Mouse (Mus musculus) heart, embryonic 10.5 days (tissue): Measurements from ENCODE around the gene Sptbn1. TPM values are rescaled to one million over a fixed set of nuclear protein-coding genes. Genes with fewer than 3 reads are reported as not detected.
A peak's percentile ranks its signal among the peaks of the same experiment; 100 is the strongest.
"Not testable (repeated sequence)": the region's sequence is repeated elsewhere in the genome, so short reads cannot be mapped to it uniquely, and the experiment has no call there.

ENCODE experiments used
- DNase-seq: peaks from one replicate; pipeline ENCODE4 v3.0.0-alpha.2; 2017; ENCODE audit warnings: low spot score
- H3K27ac ChIP-seq: fragments of 300-500 bp; sonication (generic); 2 replicates; pipeline ENCODE4 v1.5.1; 2016; ENCODE audit warnings: mild to moderate bottlenecking
- H3K27me3 ChIP-seq: fragments of 300-500 bp; sonication (generic); 2 replicates; pipeline ENCODE4 v1.6.1; 2016; ENCODE audit warnings: mild to moderate bottlenecking; ENCODE audit not compliant: poor library complexity, insufficient read depth, severe bottlenecking
- H3K36me3 ChIP-seq: fragments of 300-500 bp; sonication (generic); 2 replicates; pipeline ENCODE4 v1.6.1; 2016; ENCODE audit warnings: mild to moderate bottlenecking, moderate library complexity
- H3K4me1 ChIP-seq: fragments of 300-500 bp; sonication (generic); 2 replicates; pipeline ENCODE4 v1.6.1; 2016; ENCODE audit warnings: mild to moderate bottlenecking
- H3K4me3 ChIP-seq: fragments of 300-500 bp; sonication (generic); 2 replicates; pipeline ENCODE4 v1.5.1; 2016; ENCODE audit warnings: mild to moderate bottlenecking, moderate library complexity
- H3K9me3 ChIP-seq: fragments of 300-500 bp; sonication (generic); 2 replicates; pipeline ENCODE4 v1.6.1; 2016; ENCODE audit warnings: mild to moderate bottlenecking, moderate library complexity
- WGBS: fragments of 180-500 bp; shearing (Covaris S2); methylation state at CpG from one replicate; pipeline ENCODE4 v1.1.7; 2016; 5-methylcytosine and 5-hydroxymethylcytosine counted together
- polyA plus RNA-seq: library from polyadenylated mRNA; unstranded; fragments of >200 nt; fragmentation: Nextera tagmentation; extraction: Ambion mirVana; gene quantifications from 2 replicates; pipeline ENCODE4 v1.2.1, GENCODE M21; 2016

Gene Sptbn1
- polyA plus RNA-seq, 1 experiment from 2014 or later, result 115 TPM

DNA sequence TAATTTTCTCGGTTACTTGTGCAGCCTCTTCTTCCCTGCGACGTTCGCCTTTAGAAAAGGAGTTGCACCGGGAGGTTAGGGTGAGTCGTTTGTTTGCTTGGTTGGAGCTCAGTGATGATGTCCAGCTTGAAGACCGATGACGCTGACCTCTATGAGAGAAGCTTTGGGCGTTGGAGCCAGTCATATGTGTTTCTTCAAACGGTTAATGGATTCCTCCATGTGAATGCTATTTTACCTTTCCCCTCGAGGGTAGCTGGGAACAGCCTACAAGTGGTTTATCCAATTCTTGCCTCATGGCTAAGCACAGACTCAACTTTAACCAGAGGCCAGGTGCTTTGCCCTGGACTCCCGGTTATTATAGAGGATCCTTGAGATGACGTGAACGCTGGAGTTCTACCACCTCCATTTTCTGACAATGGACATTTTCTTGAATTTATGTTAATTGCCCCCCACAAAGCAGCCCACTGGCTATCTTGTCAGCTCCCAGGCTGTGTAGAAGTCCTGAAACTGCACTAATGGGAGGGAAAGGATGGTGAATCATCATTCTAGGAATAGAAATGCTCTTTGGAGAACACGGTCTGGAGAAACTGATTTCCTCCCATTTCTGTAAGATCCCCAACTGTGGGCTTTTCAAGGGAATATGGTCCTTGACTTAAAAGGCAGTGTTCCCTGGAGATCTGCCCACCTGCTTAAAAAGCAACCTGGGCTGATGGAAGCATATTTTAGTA, 837 bp upstream of the Sptbn1 start:
- Histone ChIP-seq H3K27ac (peak overlapping the region; percentile 97), H3K4me3 (peak overlapping the region; percentile 89), H3K4me1 (peaks cover 17% of the 10 kb centered on the region), H3K9me3 (no peaks in the 10 kb centered on the region), H3K36me3 (no peaks in the 10 kb centered on the region), H3K27me3 (no peaks in the 10 kb centered on the region)
- DNase-seq, result no peak
- WGBS, result 2% methylated on average over 15 of the region's 15 CpGs

DNA sequence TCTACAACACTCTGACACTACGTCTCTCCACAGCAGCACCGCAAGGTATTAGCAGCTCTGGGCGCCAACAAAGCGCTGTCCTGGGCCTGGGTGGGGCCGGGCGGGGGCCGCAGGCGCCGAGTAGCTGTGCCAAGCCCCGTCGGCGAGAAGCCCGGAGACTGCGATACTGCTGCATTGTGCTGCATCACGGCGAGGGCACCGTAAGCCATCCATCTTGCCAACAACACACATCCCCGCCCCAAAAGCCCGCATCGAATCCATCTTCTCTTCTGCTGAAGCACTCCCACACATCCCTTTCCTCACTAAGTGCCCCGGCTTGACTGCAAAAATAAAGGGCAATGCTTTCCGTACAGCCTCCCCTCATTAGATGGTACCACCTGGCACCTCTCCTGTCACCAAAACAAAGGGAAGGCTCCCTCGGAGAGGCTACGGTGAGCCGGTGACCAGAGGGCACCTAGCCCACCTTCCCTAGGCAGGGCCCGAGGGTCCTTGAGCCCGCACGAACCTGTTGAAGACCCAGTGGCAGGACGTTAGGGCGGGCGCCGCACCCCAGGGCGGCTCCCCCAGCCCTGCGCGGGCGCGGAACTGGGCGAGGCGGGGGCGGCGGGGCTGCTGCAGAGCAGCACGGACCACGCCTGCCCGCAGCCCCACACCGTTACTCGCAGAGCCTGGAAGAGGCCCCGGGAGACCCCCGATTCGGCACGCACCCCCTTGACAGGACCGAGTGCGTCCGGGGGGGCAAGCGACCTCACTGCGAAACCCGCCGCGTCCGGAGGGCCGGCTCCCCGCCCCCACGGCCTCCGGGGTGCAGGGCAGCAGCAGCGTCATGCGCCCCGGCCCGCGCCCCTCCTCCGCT, 711 bp downstream of the Sptbn1 start:
- Histone ChIP-seq H3K9me3 (no peaks in the 10 kb centered on the region), H3K27ac (peak overlapping the region; percentile 97), H3K4me3 (peak overlapping the region; percentile 89), H3K36me3 (no peaks in the 10 kb centered on the region), H3K4me1 (peaks cover 26% of the 10 kb centered on the region), H3K27me3 (no peaks in the 10 kb centered on the region)
- WGBS, result under 1% methylated on average over 69 of the region's 69 CpGs
- DNase-seq, result peak; percentile 77

DNA sequence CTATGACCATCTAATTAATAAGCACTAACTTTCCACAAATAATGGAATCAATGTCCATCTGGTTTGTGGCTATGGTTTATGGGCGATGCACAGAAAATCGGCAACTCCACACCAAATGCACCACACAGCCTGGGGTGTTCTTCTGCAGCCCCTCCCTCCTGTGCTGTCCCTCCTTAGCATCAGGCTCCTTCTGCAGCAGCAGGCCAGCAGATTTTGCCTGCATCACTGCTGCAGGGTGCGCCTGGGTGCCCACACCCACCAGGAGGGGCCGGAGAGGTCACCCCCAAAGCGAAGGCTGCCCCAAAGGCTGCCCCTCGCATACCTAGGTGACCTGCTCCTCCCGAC, 1.3 kb downstream of the Sptbn1 start:
- Histone ChIP-seq H3K9me3 (no peaks in the 10 kb centered on the region), H3K4me3 (peak overlapping the region; percentile 89), H3K36me3 (no peaks in the 10 kb centered on the region), H3K27me3 (no peaks in the 10 kb centered on the region), H3K27ac (peak overlapping the region; percentile 97), H3K4me1 (peaks cover 26% of the 10 kb centered on the region)
- DNase-seq, result no peak
- WGBS, result 3% methylated on average over 7 of the region's 7 CpGs

- H3K36me3 ChIP-seq, result no peaks in the 10 kb centered on the region
- peak overlapping the region; percentile 89 for H3K4me3 ChIP-seq
- no peaks in the 10 kb centered on the region for H3K9me3 ChIP-seq
- peaks cover 26% of the 10 kb centered on the region for H3K4me1 ChIP-seq
- no peaks in the 10 kb centered on the region for H3K27me3 ChIP-seq
- 79% methylated on average over 2 of the region's 2 CpGs for WGBS
- DNase-seq, result no peak
- peak overlapping the region; percentile 54; the same call in 1 of the 2 replicates for H3K27ac ChIP-seq
These were observed 2.3 kb downstream of the Sptbn1 start for GRCm38 (mm10) chr11:30265666-30266065.

DNA sequence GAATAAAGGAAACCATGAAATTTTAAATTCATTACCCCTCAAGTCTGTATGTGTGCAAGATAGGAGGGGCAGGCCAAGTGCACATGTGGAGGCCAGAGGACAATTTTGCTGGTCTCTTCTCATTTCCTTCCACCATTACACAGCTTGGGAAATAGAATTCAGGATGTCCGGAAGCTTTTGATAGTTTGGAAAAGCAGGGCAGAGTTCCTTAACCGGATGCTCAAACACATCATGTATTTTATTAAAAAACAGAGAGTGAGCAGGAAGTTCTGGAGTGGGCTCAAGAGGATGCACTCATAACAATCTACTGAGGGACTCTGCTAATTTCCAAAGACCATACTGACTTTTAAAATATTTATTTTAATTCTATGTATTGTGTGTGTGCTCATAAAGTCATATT, 4.3 kb downstream of the Sptbn1 start:
- Histone ChIP-seq H3K4me3 (peak overlapping the region; percentile 29; the same call in 1 of the 2 replicates), H3K9me3 (no peaks in the 10 kb centered on the region), H3K36me3 (peaks cover 4% of the 10 kb centered on the region; the same call in 1 of the 2 replicates), H3K4me1 (peaks cover 28% of the 10 kb centered on the region), H3K27me3 (no peaks in the 10 kb centered on the region), H3K27ac (peak overlapping the region; percentile 10; the same call in 1 of the 2 replicates)
- DNase-seq, result no peak
- 65% methylated on average over 2 of the region's 2 CpGs for WGBS

GRCm38 (mm10) chr11:30258739-30259350, 9.1 kb downstream of the Sptbn1 start:
- no peak for DNase-seq
- H3K4me1 ChIP-seq, result peaks cover 36% of the 10 kb centered on the region
- WGBS, result 73% methylated on average over 6 of the region's 6 CpGs
- peaks cover 12% of the 10 kb centered on the region; the same call in 1 of the 2 replicates for H3K36me3 ChIP-seq
- no peaks in the 10 kb centered on the region for H3K9me3 ChIP-seq
- H3K27me3 ChIP-seq, result no peaks in the 10 kb centered on the region
- H3K27ac ChIP-seq, result peak overlapping the region; percentile 76
- no peak overlapping the region for H3K4me3 ChIP-seq

GRCm38 (mm10) chr11:30257812-30258211, 10.2 kb downstream of the Sptbn1 start:
- DNase-seq, result peak; percentile 84
- H3K4me1 ChIP-seq, result peaks cover 27% of the 10 kb centered on the region
- H3K27ac ChIP-seq, result peak overlapping the region; percentile 76
- H3K9me3 ChIP-seq, result no peaks in the 10 kb centered on the region
- H3K27me3 ChIP-seq, result no peaks in the 10 kb centered on the region
- H3K36me3 ChIP-seq, result peaks cover 13% of the 10 kb centered on the region; the same call in 1 of the 2 replicates
- peak overlapping the region; percentile 10; the same call in 1 of the 2 replicates for H3K4me3 ChIP-seq
- 22% methylated on average over 1 of the region's 1 CpGs for WGBS

- Histone ChIP-seq H3K9me3 (no peaks in the 10 kb centered on the region), H3K27me3 (no peaks in the 10 kb centered on the region), H3K36me3 (peaks cover 13% of the 10 kb centered on the region; the same call in 1 of the 2 replicates), H3K4me1 (peaks cover 27% of the 10 kb centered on the region), H3K27ac (peak overlapping the region; percentile 76; the same call in 1 of the 2 replicates), H3K4me3 (peak overlapping the region; percentile 10; the same call in 1 of the 2 replicates)
- no peak for DNase-seq
These were observed 10.9 kb downstream of the Sptbn1 start for GRCm38 (mm10) chr11:30257085-30257484.

GRCm38 (mm10) chr11:30256491-30256890, 11.5 kb downstream of the Sptbn1 start:
- no peaks in the 10 kb centered on the region for H3K9me3 ChIP-seq
- H3K4me3 ChIP-seq, result no peak overlapping the region
- H3K4me1 ChIP-seq, result peaks cover 32% of the 10 kb centered on the region
- H3K36me3 ChIP-seq, result peaks cover 13% of the 10 kb centered on the region; the same call in 1 of the 2 replicates
- 36% methylated on average over 5 of the region's 5 CpGs for WGBS
- no peaks in the 10 kb centered on the region for H3K27me3 ChIP-seq
- peak overlapping the region; percentile 70 for H3K27ac ChIP-seq
- peak; percentile 71 for DNase-seq

DNA sequence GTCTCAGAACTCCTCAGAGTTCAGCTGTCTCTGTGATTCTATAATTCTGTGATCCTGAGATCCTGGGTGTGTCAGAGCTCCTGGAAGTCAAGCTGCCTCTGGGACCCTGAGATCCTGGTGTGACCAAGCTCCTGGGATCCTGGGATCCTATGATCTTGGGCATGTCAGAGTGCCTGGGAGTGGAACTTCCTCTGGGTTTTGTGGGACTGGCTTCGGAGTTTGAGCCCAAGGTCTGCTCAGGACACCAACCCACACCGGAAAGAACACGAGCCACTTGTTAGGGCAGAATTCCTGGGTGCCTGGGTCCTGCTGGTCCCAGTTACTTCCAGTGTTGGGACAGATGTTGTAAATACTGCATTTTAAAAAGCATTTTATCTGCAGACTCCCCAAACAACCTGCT, 12.8 kb downstream of the Sptbn1 start:
- not testable (repeated sequence) for H3K27me3 ChIP-seq, H3K4me3 ChIP-seq, H3K9me3 ChIP-seq
- peaks cover 45% of the 10 kb centered on the region for H3K4me1 ChIP-seq
- peaks cover 15% of the 10 kb centered on the region; the same call in 1 of the 2 replicates for H3K36me3 ChIP-seq
- 0 out of 2 replicates have a peak overlapping the region, but pooled peaks have one; percentile 52 for H3K27ac ChIP-seq
- peak; percentile 38 for DNase-seq
- 91% methylated on average over 3 of the region's 3 CpGs for WGBS

DNA sequence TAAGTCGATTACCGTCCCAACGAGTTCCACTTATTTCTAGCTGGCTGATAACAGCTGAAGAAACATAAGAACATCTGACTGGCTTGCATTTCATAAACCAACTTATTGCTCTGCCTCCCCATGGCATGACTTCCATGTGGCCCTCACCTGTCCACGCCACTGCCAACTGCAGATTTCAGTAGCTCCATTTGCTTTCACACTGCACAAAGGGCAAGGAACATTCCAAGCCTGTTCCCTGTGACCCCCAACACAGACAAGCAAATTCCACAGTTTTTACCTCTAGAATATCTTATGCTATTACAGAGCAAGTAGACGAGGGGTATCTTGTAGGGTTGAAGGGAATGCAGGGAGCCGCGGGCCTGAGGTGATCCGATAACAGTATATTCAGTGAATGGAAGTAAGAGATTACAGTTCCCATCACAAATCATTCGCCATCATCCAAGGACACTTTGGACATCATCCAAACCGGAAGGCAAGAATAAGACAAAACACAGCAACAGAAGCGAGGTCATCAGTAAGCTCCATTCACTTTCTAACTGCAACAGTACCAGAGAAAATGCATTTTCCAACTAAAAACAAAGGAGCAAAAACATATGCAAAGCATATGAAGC, 16.6 kb downstream of the Sptbn1 start:
- Histone ChIP-seq H3K9me3 (no peaks in the 10 kb centered on the region), H3K27ac (peak overlapping the region; percentile 25; the same call in 1 of the 2 replicates), H3K4me3 (no peak overlapping the region), H3K36me3 (peaks cover 11% of the 10 kb centered on the region; the same call in 1 of the 2 replicates), H3K27me3 (no peaks in the 10 kb centered on the region), H3K4me1 (peaks cover 54% of the 10 kb centered on the region)
- DNase-seq, result peak; percentile 66
- 76% methylated on average over 11 of the region's 11 CpGs for WGBS

GRCm38 (mm10) chr11:30249452-30250016, 18.4 kb downstream of the Sptbn1 start:
- Histone ChIP-seq H3K4me1 (peaks cover 66% of the 10 kb centered on the region), H3K9me3 (no peaks in the 10 kb centered on the region), H3K4me3 (no peak overlapping the region), H3K27me3 (no peaks in the 10 kb centered on the region), H3K27ac (peak overlapping the region; percentile 13; the same call in 1 of the 2 replicates), H3K36me3 (peaks cover 6% of the 10 kb centered on the region; the same call in 1 of the 2 replicates)
- peak; percentile 79 for DNase-seq
- 37% methylated on average over 4 of the region's 4 CpGs for WGBS
